In the genomic region with DNA sequence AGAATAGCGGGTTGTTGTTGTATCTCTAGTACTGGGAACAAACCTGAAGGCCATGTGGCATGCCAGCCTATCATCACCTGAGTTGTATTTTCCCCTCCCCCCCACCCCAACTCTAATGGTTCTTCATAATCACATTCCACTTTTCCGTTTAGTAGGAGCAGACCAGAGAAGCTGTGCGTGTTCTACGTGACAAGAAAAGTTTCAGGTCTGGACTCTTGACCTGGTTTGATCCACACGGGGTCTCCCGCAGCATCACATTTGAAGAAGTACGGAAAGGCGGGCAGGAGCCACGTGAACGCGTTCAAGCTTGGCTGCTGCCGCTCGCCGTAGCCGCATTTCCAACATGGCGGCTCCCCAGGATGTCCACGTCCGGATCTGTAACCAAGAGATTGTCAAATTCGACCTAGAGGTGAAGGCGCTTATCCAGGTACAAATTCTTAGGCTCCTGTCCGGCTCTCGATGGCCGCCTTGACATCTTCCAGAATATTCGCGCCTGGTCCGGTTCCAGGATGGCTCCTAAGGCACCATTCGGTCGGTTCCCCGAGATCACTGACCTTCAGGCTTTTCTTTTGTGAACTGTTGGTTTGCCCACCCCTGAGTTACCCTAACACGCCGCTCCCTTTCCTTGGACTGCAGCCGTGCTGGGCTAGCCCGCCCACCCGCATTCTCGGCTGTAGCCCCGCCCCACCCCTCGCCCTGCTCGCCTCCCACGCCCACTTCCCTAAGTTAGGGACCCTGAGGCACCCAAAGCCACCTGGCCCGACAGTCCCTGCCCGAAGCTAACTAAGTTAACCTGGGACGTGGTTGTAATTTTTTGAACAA, we compare ENCODE assay signal across 8 mouse cellular contexts. TPM values are rescaled to one million over a fixed set of nuclear protein-coding genes. Genes with fewer than 3 reads are reported as not detected.
DNase-seq lines count a peak whose midpoint lies in the region; ATAC-seq lines count a peak whose summit lies in the region.

Gene Bnip1 (plus strand): TSS at position 317 of the 822 bp plus-strand sequence.

- DNase-seq in MN1 (ENCODE audit: low spot score): peak; percentile 82
- peak; percentile 78 for DNase-seq in cerebellum, adult 9-10 months
- DNase-seq in frontal cortex, postnatal 10 days (ENCODE audit: low spot score in 2 of 2): peak; percentile 69 to 77
- DNase-seq in layer of hippocampus, postnatal 14 days (ENCODE audit: low spot score in 2 of 2): peak; percentile 82 to 83
- DNase-seq in lung, postnatal 14 days: peak; percentile 74
- DNase-seq in retina, adult 2 months (ENCODE audit: low read depth, low spot score): peak; percentile 61
- peak; percentile 73 to 77 for DNase-seq in thymus, postnatal 36 days

- peaks cover 13% of the 10 kb centered on the region for H3K4me1 ChIP-seq in hindbrain, embryonic 12.5 days

- under 1% methylated on average over 42 of the region's 42 CpGs for WGBS in hindbrain, embryonic 12.5 days

- no peaks in the 10 kb centered on the region for H3K9me3 ChIP-seq in hindbrain, embryonic 12.5 days (replicated peaks)

- H3K4me2 ChIP-seq in hindbrain, embryonic 12.5 days (replicated peaks): peak within 1 kb of the TSS; percentile 86

- peak; percentile 75 for ATAC-seq in hindbrain, embryonic 12.5 days (ENCODE audit: low FRiP score)

- peak within 1 kb of the TSS; percentile 81 for H3K9ac ChIP-seq in hindbrain, embryonic 12.5 days

- peak within 1 kb of the TSS; percentile 66 for H3K4me3 ChIP-seq in hindbrain, embryonic 12.5 days

- peaks cover 22% of the 10 kb centered on the region for H3K36me3 ChIP-seq in hindbrain, embryonic 12.5 days

- no peaks in the 10 kb centered on the region for H3K27me3 ChIP-seq in hindbrain, embryonic 12.5 days

- H3K27ac ChIP-seq in hindbrain, embryonic 12.5 days: peak within 1 kb of the TSS; percentile 78

RNA-seq across cellular contexts. Expression of gene Bnip1, which starts in this region (rescaled TPM):
- polyA plus RNA-seq in hindbrain, embryonic 12.5 days (2016; fragmentation: Nextera tagmentation; extraction: Ambion mirVana): 48.5 and 49.7 TPM in 2 replicates
- 10 to 100 TPM; 29.5 to 30.7 TPM for total RNA-seq in layer of hippocampus, postnatal 14 days (2021)

Comparison
In these comparisons a context has a peak if more than half of its experiments do, and no peak if none do; other contexts are left out.
1. Peak in every context shown above with its lines: DNase-seq, ATAC-seq, H3K4me3 ChIP-seq and H3K27ac ChIP-seq.